Mouse (Mus musculus): Measurements from ENCODE around the gene Gnb4. TPM values are rescaled to one million over a fixed set of nuclear protein-coding genes. Genes with fewer than 3 reads are reported as not detected.

The Gnb4 gene
- polyA plus RNA-seq (2012; rRNA removed) = 14.2 and 15.1 TPM in 2 replicates

DNA sequence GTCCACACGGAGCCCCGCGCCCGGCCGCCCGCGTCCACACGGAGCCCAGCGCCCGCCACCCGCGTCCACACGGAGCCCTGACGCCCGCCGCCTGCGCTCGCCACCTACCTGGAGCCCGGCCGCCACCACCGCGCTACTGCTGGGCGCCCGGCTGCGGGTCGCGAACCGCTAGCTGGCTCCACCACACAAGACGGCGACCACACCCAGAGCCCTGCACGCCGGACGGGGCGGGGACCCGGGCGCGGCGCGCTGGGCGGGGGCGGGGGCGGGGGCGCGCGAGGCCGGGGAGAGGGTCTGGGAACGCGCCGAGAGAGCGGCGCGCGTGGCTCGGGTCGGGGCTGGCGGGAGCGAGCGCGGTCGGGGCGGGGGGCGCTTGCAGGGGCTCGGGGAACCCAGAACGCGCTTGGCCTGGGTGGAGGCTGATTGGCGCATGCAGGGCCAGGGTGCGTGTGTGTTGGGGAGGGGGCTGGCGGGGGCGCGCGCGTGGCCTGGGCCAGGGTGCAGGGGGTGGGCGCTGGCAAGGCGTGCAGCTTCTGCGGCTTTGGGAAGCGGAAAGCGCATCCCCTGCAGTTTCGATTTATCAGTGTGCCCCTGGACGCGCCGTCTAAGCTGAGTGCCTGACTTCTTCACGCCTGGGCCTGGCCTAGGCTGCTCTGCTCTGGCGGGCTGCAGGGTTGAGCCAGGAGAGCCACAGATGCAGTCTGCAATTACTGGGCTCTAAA lies at the start of gene Gnb4:
Gene Gnb4 (minus strand): TSS at position 255 of the 722 bp plus-strand sequence.
- DNase-seq (ENCODE audit: low read depth, low spot score) = no peak

GRCm38 (mm10) chr3:32661556-32661930 lies 45.2 kb upstream of the Gnb4 start:
- DNase-seq (ENCODE audit: low read depth, low spot score) = no peak
- WGBS = 72% methylated on average over 3 of the region's 3 CpGs

More for the DNA sequence above, at the start of gene Gnb4:
- WGBS = 3% methylated on average over 67 of the region's 83 CpGs

- no peak for DNase-seq (ENCODE audit: low read depth, low spot score)
- WGBS = 56% methylated on average over 8 of the region's 8 CpGs
Measured at GRCm38 (mm10) chr3:32660831-32661555, 44.6 kb upstream of the Gnb4 start.

DNA sequence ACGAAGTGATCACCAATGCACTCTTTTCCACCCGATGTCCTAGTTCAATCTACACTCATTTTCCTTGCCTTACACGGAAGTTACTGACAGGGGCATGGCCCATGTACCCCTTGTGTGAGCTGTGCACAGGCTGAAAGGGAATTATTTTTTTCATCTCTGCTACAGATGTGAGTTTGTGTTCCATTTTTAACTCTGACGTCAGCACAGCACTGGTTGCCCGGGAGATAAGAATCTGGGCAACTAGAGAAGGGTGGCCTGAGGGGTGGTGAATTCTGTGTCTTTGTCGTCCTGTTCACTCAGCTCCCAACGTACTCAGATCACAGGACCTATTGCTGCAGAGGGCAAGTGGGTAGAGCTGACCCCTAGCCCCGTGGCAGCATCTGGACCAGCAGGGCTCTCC lies 43.9 kb upstream of the Gnb4 start:
- 66% methylated on average over 8 of the region's 8 CpGs for WGBS
- DNase-seq (ENCODE audit: low read depth, low spot score) = no peak

DNA sequence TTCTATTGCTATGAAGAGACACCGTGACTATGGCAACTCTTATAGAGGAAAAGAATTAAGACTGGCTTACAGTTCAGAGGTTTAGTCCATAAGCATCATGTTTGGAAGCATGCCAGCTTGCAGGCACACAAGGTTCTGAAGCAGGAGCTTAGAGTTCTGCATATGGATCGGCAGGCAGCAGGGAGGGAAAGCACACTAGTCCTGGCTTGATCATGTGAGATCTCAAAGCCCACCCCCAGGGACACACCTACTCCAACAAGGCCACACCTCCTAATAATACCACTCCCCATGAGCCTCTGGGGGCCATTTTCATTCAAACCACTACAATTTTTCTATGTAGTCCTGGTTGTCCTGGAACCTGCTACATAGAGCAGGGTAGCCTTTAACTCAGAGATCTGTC lies 43.1 kb upstream of the Gnb4 start:
- no peak for DNase-seq (ENCODE audit: low read depth, low spot score)
- WGBS = 88% methylated on average over 2 of the region's 2 CpGs

- DNase-seq (ENCODE audit: low read depth, low spot score) = no peak
- WGBS = 43% methylated on average over 16 of the region's 16 CpGs
Measured at GRCm38 (mm10) chr3:32658821-32659220, 42.4 kb upstream of the Gnb4 start.

GRCm38 (mm10) chr3:32658401-32658800 lies 42.0 kb upstream of the Gnb4 start:
- DNase-seq (ENCODE audit: low read depth, low spot score) = no peak
- WGBS = 48% methylated on average over 7 of the region's 7 CpGs

DNA sequence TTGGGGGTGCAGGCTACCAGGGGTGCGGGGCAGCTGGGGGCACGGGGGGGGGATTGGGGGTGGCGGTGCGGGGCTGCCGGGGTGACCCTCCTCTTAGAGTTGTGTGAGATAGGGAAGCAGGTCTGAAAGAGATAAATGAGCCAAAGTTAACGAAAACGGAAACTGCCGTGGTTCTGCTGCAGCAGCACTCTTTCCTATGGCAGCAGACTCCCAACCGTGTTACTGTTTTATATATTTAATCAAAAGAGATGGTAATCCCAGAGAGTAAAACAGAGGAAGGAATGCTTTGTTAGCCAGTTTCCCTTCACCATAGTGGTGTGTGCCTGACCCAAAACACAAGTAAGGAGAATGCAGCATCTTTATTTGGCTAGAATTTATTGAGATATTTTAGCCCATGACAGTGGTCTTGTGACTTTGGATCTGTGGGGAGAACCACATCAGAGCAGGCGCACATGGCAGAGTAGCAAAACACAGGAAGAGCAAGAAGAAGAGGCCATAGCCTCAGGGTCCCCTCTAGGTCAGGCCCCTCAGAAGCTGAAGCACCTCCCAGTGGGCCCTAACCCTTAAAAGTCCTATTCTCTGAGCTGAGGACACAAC lies 40.1 kb upstream of the Gnb4 start:
- no peak for DNase-seq (ENCODE audit: low read depth, low spot score)
- 76% methylated on average over 10 of the region's 10 CpGs for WGBS

DNA sequence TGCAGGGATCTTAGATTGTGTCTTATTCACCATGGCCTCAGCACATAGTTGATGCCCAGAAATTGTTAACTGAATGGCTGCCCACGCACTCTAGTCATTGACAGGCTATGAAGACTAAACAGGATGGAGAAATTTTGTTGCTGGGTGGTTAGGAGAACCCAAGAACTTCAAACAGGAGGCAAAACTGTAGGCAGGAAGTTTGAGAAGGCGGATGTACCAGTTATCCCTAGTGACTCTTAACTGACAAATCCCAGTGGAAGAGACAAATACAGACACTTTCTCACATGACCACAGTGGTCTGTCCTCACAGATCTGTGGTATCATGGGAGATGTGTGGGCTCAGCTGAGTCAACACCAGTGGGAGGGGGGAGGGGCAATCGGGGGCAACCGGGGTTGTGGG lies 39.6 kb upstream of the Gnb4 start:
- WGBS = 73% methylated on average over 4 of the region's 4 CpGs
- no peak for DNase-seq (ENCODE audit: low read depth, low spot score)

GRCm38 (mm10) chr3:32652739-32653138 lies 36.4 kb upstream of the Gnb4 start:
- 25% methylated on average over 4 of the region's 4 CpGs for WGBS

GRCm38 (mm10) chr3:32649284-32649683 lies 32.9 kb upstream of the Gnb4 start:
- DNase-seq (ENCODE audit: low read depth, low spot score) = no peak
- 74% methylated on average over 4 of the region's 4 CpGs for WGBS

More at GRCm38 (mm10) chr3:32652739-32653138, 36.4 kb upstream of the Gnb4 start:
- no peak for DNase-seq (ENCODE audit: low read depth, low spot score)

- DNase-seq (ENCODE audit: low read depth, low spot score) = no peak
- WGBS = 81% methylated on average over 4 of the region's 4 CpGs
Measured at GRCm38 (mm10) chr3:32646918-32647317, 30.5 kb upstream of the Gnb4 start.

DNA sequence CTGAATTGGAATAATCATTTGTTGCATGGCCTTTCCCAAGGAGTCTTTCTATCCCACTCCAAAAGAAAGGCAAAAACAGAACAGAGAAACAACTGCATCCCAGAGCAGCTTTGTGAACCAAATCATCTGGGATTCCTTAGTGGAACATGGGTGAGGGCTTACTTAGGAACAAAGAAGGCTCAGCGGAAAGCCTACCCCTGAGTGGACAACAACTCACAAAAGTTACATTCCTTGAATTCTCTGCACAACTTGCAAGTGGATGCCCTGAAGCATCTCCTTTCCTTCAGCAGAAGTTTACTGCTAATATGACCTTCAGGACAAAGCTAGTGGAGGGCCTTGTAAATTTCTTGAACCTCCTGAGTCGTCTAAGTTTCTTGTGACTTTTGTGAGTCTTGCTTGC lies 28.4 kb upstream of the Gnb4 start:
- no peak for DNase-seq (ENCODE audit: low read depth, low spot score)
- 85% methylated on average over 2 of the region's 2 CpGs for WGBS

GRCm38 (mm10) chr3:32642116-32642515 lies 25.7 kb upstream of the Gnb4 start:
- WGBS = 84% methylated on average over 6 of the region's 6 CpGs
- DNase-seq (ENCODE audit: low read depth, low spot score) = no peak

DNA sequence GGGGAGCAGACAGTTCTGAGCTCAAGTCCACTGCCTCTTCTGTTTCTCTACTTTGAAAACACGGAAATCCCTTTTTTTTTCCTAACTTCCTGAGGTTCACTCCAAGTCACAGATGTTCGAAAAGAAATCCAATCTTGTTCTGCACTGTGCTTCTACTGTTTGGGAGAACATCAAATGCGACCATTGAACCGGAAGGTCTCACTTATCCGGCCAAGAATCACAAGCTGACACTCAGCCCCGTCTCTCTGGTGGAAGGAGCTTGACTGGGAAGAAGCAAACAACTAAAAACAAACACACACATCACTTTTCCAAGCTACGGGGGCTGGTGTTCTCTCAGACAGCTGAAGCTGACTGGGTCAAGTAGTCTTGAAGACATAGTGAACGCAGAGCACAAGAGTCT lies 21.9 kb upstream of the Gnb4 start:
- WGBS = 44% methylated on average over 8 of the region's 8 CpGs
- no peak for DNase-seq (ENCODE audit: low read depth, low spot score)

GRCm38 (mm10) chr3:32632760-32633264 lies 16.4 kb upstream of the Gnb4 start:
- DNase-seq (ENCODE audit: low read depth, low spot score) = no peak
- 57% methylated on average over 5 of the region's 5 CpGs for WGBS

- WGBS = 49% methylated on average over 4 of the region's 4 CpGs
Measured at GRCm38 (mm10) chr3:32630210-32630609, 13.8 kb upstream of the Gnb4 start.

GRCm38 (mm10) chr3:32628141-32628540 lies 11.8 kb upstream of the Gnb4 start:
- no peak for DNase-seq (ENCODE audit: low read depth, low spot score)
- WGBS = 74% methylated on average over 7 of the region's 7 CpGs

More at GRCm38 (mm10) chr3:32630210-32630609, 13.8 kb upstream of the Gnb4 start:
- DNase-seq (ENCODE audit: low read depth, low spot score) = no peak

DNA sequence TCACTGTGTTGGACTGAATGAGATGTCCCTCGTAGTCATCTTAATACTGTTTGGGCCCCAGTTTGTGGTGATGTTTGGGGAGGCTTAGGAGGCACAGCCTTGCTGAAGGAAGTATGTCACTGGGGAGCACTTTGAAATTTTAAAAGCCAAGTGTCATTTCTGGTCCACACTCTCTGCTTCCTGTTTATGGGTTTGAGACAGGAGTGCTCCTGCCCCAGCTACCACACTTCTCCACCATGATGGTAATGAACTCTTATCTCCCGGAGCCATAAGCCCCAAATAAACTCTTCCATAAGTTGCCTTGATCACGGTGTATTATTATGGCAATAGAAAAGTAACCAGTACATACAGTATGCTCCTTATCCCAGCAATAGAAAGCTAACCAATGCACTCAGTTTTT lies 5.7 kb upstream of the Gnb4 start:
- 84% methylated on average over 3 of the region's 3 CpGs for WGBS
- no peak for DNase-seq (ENCODE audit: low read depth, low spot score)

- DNase-seq (ENCODE audit: low read depth, low spot score) = no peak
- 74% methylated on average over 1 of the region's 1 CpGs for WGBS
Measured at GRCm38 (mm10) chr3:32621658-32622057, 5.3 kb upstream of the Gnb4 start.
